Mouse (Mus musculus): ENCODE measurements around the gene Ptpn3. TPM values are rescaled to one million over a fixed set of nuclear protein-coding genes. Genes with fewer than 3 reads are reported as not detected.
A peak's percentile ranks its signal among the peaks of the same experiment; 100 is the strongest.

Gene Ptpn3
- polyA plus RNA-seq, 1 experiment from 2014 or later, result 4.9 TPM

GRCm38 (mm10) chr4:57312256-57313166 lies 10.9 kb upstream of the Ptpn3 start:
- ATAC-seq (ENCODE audit: insufficient number of reproducible peaks, insufficient read depth, low FRiP score, low TSS enrichment, low read depth), result no peak
- no peak overlapping the region for H3K4me2 ChIP-seq
- WGBS, result 77% methylated on average over 8 of the region's 8 CpGs
- no peaks in the 10 kb centered on the region for H3K9me3 ChIP-seq
- no peaks in the 10 kb centered on the region for H3K27me3 ChIP-seq
- H3K9ac ChIP-seq, result no peak overlapping the region
- H3K27ac ChIP-seq, result no peak overlapping the region
- H3K4me1 ChIP-seq, result peaks cover 5% of the 10 kb centered on the region
- no peak overlapping the region for H3K4me3 ChIP-seq
- H3K36me3 ChIP-seq, result no peaks in the 10 kb centered on the region

- peaks cover 4% of the 10 kb centered on the region; the same call in 1 of the 2 replicates for H3K27me3 ChIP-seq
- WGBS, result 87% methylated on average over 4 of the region's 4 CpGs
- H3K36me3 ChIP-seq, result no peaks in the 10 kb centered on the region
- H3K9me3 ChIP-seq, result no peaks in the 10 kb centered on the region
- no peak overlapping the region for H3K4me3 ChIP-seq
- no peak overlapping the region for H3K4me2 ChIP-seq
- ATAC-seq (ENCODE audit: insufficient number of reproducible peaks, insufficient read depth, low FRiP score, low TSS enrichment, low read depth), result no peak
- H3K27ac ChIP-seq, result no peak overlapping the region
- peaks cover 5% of the 10 kb centered on the region for H3K4me1 ChIP-seq
- H3K9ac ChIP-seq, result no peak overlapping the region
These were observed 10.1 kb upstream of the Ptpn3 start for GRCm38 (mm10) chr4:57311750-57312149.

- no peak for ATAC-seq (ENCODE audit: insufficient number of reproducible peaks, insufficient read depth, low FRiP score, low TSS enrichment, low read depth)
These were observed 6.8 kb upstream of the Ptpn3 start for GRCm38 (mm10) chr4:57308214-57309000.

GRCm38 (mm10) chr4:57307747-57308146 lies 6.1 kb upstream of the Ptpn3 start:
- Histone ChIP-seq H3K4me2 (no peak overlapping the region), H3K9ac (no peak overlapping the region), H3K36me3 (no peaks in the 10 kb centered on the region), H3K4me3 (no peak overlapping the region), H3K27me3 (peaks cover 4% of the 10 kb centered on the region; the same call in 1 of the 2 replicates), H3K27ac (no peak overlapping the region), H3K4me1 (peaks cover 5% of the 10 kb centered on the region), H3K9me3 (no peaks in the 10 kb centered on the region)
- WGBS, result 73% methylated on average over 4 of the region's 4 CpGs
- no peak for ATAC-seq (ENCODE audit: insufficient number of reproducible peaks, insufficient read depth, low FRiP score, low TSS enrichment, low read depth)

More at GRCm38 (mm10) chr4:57308214-57309000, 6.8 kb upstream of the Ptpn3 start:
- H3K4me3 ChIP-seq, result no peak overlapping the region
- no peaks in the 10 kb centered on the region for H3K9me3 ChIP-seq
- H3K27me3 ChIP-seq, result peaks cover 4% of the 10 kb centered on the region; the same call in 1 of the 2 replicates
- no peak overlapping the region for H3K27ac ChIP-seq
- H3K9ac ChIP-seq, result no peak overlapping the region; the same call in 1 of the 2 replicates
- peaks cover 5% of the 10 kb centered on the region for H3K4me1 ChIP-seq
- peak overlapping the region; percentile 40 for H3K4me2 ChIP-seq
- WGBS, result 43% methylated on average over 26 of the region's 26 CpGs
- H3K36me3 ChIP-seq, result no peaks in the 10 kb centered on the region

- Histone ChIP-seq H3K4me1 (peaks cover 11% of the 10 kb centered on the region), H3K9me3 (no peaks in the 10 kb centered on the region), H3K27me3 (peaks cover 4% of the 10 kb centered on the region; the same call in 1 of the 2 replicates), H3K9ac (no peak overlapping the region), H3K36me3 (no peaks in the 10 kb centered on the region), H3K4me2 (no peak overlapping the region), H3K27ac (no peak overlapping the region), H3K4me3 (no peak overlapping the region)
- 83% methylated on average over 4 of the region's 4 CpGs for WGBS
- no peak for ATAC-seq (ENCODE audit: insufficient number of reproducible peaks, insufficient read depth, low FRiP score, low TSS enrichment, low read depth)
These were observed 4.6 kb upstream of the Ptpn3 start for GRCm38 (mm10) chr4:57306260-57306659.

- Histone ChIP-seq H3K4me1 (peaks cover 17% of the 10 kb centered on the region), H3K9me3 (no peaks in the 10 kb centered on the region), H3K4me2 (no peak overlapping the region), H3K9ac (no peak overlapping the region), H3K27me3 (peaks cover 7% of the 10 kb centered on the region), H3K36me3 (no peaks in the 10 kb centered on the region), H3K27ac (no peak overlapping the region), H3K4me3 (no peak overlapping the region)
- WGBS, result 75% methylated on average over 7 of the region's 7 CpGs
- ATAC-seq (ENCODE audit: insufficient number of reproducible peaks, insufficient read depth, low FRiP score, low TSS enrichment, low read depth), result no peak
These were observed 4.0 kb upstream of the Ptpn3 start for GRCm38 (mm10) chr4:57305644-57306043.

- H3K4me1 ChIP-seq, result peaks cover 38% of the 10 kb centered on the region
- peak overlapping the region; percentile 81 for H3K9ac ChIP-seq
- H3K9me3 ChIP-seq, result no peaks in the 10 kb centered on the region
- no peaks in the 10 kb centered on the region for H3K36me3 ChIP-seq
- H3K27ac ChIP-seq, result peak overlapping the region; percentile 33; the same call in 1 of the 2 replicates
- H3K4me3 ChIP-seq, result peak overlapping the region; percentile 82
- ATAC-seq (ENCODE audit: insufficient number of reproducible peaks, insufficient read depth, low FRiP score, low TSS enrichment, low read depth), result no peak
- H3K27me3 ChIP-seq, result peaks cover 37% of the 10 kb centered on the region
- H3K4me2 ChIP-seq, result peak overlapping the region; percentile 93
- under 1% methylated on average over 37 of the region's 37 CpGs for whole genome bisulfite sequencing
These were observed 898 bp downstream of the Ptpn3 start for GRCm38 (mm10) chr4:57300469-57301409.

GRCm38 (mm10) chr4:57299701-57300468 lies 1.8 kb downstream of the Ptpn3 start:
- under 1% methylated on average over 95 of the region's 97 CpGs for WGBS
- peak overlapping the region; percentile 81 for H3K9ac ChIP-seq
- H3K27me3 ChIP-seq, result peaks cover 37% of the 10 kb centered on the region
- H3K36me3 ChIP-seq, result no peaks in the 10 kb centered on the region
- H3K4me2 ChIP-seq, result peak overlapping the region; percentile 93
- peak overlapping the region; percentile 33 for H3K27ac ChIP-seq
- no peaks in the 10 kb centered on the region for H3K9me3 ChIP-seq
- ATAC-seq (ENCODE audit: insufficient number of reproducible peaks, insufficient read depth, low FRiP score, low TSS enrichment, low read depth), result peak; percentile 63
- H3K4me1 ChIP-seq, result peaks cover 42% of the 10 kb centered on the region
- peak overlapping the region; percentile 82 for H3K4me3 ChIP-seq

- Histone ChIP-seq H3K9ac (peak overlapping the region; percentile 81), H3K27me3 (peaks cover 37% of the 10 kb centered on the region)
These were observed 2.3 kb downstream of the Ptpn3 start for GRCm38 (mm10) chr4:57299308-57299700.

GRCm38 (mm10) chr4:57298181-57298580 lies 3.5 kb downstream of the Ptpn3 start:
- Histone ChIP-seq H3K4me3 (no peak overlapping the region), H3K27ac (no peak overlapping the region), H3K36me3 (no peaks in the 10 kb centered on the region), H3K4me1 (peaks cover 42% of the 10 kb centered on the region), H3K9ac (no peak overlapping the region), H3K27me3 (peaks cover 37% of the 10 kb centered on the region), H3K9me3 (no peaks in the 10 kb centered on the region), H3K4me2 (no peak overlapping the region)
- WGBS, result 76% methylated on average over 4 of the region's 4 CpGs
- ATAC-seq (ENCODE audit: insufficient number of reproducible peaks, insufficient read depth, low FRiP score, low TSS enrichment, low read depth), result no peak

More at GRCm38 (mm10) chr4:57299308-57299700, 2.3 kb downstream of the Ptpn3 start:
- Histone ChIP-seq H3K4me1 (peaks cover 42% of the 10 kb centered on the region), H3K36me3 (no peaks in the 10 kb centered on the region), H3K4me2 (peak overlapping the region; percentile 93), H3K27ac (no peak overlapping the region), H3K9me3 (no peaks in the 10 kb centered on the region), H3K4me3 (peak overlapping the region; percentile 82)
- ATAC-seq (ENCODE audit: insufficient number of reproducible peaks, insufficient read depth, low FRiP score, low TSS enrichment, low read depth), result no peak
- WGBS, result 3% methylated on average over 9 of the region's 9 CpGs

Data from embryonic facial prominence, embryonic 13.5 days (tissue).